Mouse (Mus musculus) adrenal gland, adult 18-20 months (tissue): ENCODE data around the gene Myo9b. TPM values are rescaled to one million over a fixed set of nuclear protein-coding genes. Genes with fewer than 3 reads are reported as not detected.
"Not testable (repeated sequence)": the region's sequence is repeated elsewhere in the genome, so short reads cannot be mapped to it uniquely, and the experiment has no call there.

Experiments used
- DNase-seq, 2 experiments: peaks; one replicate each; pipeline ENCODE4 v3.0.0; 2021 to 2022; ENCODE audit warnings: low spot score in 2 of 2
- total RNA-seq, 2 experiments: library from RNA; stranded (reverse); gene quantifications; 1 replicate in 1 of 2; 2 replicates in 1 of 2; pipeline ENCODE4 v1.2.3; 2021

Gene Myo9b
- total RNA-seq, 2 experiments from 2014 or later: 32.3 to 33.9 TPM

DNA sequence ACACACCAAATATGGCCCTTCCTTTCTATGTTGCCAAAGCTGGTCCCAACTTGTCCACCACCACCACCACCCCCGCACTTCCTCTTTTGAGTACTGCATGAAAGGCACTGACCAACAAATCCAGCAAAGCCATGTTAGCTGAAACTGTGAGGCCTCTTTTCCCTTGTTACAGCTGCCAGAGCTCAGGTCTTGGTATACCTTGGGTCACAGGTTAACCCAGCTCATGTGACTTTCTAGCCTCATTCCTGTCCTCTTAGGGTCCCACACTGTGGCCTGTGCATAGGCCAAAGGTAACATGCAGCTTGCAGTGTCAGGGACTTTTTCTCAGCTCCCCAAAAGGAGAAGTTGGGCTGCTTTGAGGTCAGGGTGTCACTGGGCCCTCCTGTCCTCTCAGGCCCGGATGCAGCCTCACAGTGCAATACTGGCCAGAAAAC lies 23.7 kb downstream of the Myo9b start:
- DNase-seq: no peak

DNA sequence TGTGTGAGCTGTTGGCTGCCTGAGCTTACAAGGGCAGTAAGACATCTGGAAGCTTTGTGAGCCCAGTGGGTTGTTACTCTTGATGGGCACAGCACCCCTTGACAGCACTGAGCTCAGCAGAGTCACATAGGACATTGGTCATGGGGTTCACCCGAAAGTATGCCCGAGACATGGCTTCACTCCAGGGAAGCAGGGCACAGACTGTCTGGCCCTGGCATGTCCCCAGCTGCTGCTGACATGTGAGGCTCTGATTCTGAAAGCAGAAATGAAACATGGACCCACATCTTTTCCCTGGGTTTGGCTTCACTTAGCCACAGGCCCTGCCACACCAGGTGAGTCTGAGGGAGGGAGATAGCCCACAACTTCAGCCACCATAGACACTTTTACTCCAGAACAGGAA lies 24.3 kb downstream of the Myo9b start:
- DNase-seq: no peak

DNA sequence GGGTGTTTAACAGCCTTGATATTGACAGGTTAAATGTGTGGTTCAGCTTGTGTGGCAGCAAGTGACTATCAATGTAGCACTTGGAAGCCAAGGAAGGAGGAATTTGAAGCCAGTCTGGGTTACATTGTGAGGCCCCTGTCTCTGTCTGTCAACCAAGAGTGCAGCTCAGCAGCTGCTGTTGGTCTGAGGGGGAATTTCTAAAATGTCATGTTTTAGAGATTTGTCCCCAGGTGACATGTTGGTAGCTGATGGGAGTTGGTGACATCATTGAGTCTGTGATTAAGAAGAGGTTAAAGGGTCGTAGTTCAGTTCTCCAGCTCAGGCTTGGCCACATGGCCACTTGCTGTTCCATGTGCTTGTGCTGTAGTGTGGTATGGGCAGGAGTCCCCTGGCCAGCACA lies 24.9 kb downstream of the Myo9b start:
- no peak for DNase-seq

DNA sequence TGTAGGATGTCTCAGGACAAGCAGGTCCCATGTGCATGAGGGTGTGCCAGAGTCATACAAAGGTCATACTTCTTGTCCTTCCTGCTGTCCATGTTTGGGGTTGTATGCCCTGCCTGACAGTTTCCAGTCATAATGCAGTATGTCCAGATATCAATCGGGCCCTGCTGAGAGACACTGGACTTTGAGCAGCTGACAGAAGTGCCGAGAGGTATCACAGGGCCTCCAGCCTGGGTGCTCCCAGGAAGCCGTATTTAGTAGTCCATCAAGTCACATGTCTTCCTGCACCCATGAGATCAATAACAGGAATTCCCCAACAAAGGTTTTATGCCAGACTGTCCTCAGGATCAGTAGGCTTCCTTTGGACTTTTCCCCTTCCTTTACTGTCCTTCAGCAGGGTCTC lies 27.2 kb downstream of the Myo9b start:
- DNase-seq: no peak

DNA sequence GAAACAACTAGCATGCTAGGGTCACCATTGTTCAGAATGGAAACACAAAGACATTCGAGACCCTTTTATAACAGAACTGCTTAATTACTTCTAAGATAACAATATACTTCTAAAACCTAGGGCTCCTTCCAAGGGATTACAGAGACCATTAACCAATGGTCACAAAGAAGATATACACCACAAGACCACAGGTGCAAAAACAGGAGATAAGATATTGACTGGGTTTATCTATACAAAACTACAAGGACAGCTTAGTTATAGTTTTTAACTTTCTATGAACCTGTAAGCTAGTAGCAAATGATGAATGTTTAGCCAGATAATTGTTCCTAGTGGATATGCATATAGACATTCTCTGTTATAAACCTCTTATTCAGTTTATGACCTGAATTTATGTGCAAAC lies 30.3 kb downstream of the Myo9b start:
- DNase-seq: no peak

DNA sequence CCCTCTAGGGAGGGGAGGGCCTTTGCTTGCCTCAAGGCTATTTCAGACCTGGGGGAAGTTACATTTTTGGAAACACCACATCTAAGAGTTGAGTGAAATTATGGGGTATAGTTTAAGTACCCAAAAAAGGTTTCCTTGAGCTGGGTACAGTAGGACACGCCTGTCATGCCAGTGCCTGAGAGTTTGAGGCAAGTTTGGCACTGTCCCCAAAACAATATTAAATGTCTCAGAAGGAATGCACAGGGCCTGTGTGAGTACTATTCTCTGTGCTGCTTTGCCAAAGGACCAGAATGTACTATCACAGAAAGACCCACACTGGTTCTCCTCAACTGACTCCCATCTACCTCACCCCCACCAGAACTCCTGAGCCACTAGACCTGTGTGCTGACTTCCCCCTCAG lies 31.1 kb downstream of the Myo9b start:
- DNase-seq: no peak

DNA sequence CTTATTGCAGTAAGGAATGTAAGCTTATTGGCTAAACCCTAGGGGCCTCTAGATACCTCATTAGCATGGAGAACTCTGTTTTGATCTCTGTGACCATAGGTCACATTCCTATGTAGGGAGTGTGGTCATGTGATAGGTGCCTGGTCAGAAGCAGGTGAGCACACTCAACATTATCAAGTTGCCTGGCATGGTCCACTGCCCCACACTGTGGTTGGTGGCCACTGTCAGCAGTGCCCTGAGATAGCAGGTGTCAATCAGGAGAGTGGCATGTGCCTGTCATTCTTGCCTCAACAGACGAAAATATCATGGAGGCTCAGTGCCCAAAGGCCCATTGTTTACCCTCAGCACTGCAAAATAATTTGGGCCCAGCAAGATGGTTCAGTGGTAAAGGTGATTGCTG lies 33.5 kb downstream of the Myo9b start:
- no peak for DNase-seq

DNA sequence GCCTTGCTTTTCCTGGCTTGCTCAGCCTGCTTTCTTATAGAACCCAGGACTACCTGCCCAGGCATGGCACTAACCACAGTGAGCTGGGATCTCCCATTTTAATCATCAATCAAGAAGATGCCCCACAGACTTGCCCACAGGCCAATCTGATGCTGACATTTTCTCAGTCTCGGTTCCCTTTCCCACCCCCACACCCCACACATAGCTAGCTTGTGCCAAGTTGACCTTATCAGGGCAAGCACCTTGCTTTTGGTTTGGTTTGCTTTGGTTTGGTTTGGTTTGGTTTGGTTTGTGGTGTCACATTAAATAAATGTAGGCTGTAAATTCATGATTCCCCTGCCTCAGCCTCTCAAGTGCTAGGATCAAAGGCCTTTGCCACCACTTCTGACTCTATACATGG lies 34.9 kb downstream of the Myo9b start:
- no peak for DNase-seq

DNA sequence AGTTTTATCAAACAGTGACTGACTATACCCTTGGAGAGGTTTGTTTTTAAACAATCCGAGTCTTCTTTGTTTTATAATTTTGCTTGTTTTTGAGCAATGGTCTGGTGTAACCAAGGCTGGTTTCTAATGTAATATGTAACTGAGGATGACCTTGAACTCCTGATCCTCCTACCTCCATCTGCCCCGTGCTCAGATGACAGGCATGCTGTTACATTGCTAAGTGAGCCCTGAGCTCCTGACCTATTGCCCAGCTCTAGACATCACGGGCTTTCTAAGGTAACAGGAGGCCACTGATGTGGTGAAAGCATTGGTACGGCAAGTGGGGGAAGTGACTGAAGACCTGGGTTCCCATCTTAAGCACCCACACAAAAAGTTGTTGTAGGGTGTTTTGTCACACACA lies 35.4 kb downstream of the Myo9b start:
- DNase-seq: no peak

DNA sequence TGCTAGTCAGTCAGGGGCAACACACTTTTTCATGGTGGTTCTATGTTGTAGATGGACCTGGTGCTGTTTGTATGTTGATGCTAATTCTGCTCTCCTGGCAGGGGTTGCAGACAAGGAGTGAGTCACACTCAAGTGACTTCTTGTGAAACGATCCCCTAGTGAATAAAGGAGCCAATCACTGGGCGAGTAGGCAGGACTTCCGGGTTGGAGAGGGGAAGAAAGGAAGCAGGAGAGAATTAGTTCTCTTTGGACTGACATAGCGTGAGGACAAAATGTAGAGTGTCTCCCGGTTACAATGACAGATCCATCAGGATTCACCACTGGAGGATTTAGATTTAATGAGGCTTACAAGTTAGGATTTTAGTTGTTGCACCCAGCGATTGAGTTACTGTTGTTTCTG lies 37.9 kb downstream of the Myo9b start:
- DNase-seq: no peak

DNA sequence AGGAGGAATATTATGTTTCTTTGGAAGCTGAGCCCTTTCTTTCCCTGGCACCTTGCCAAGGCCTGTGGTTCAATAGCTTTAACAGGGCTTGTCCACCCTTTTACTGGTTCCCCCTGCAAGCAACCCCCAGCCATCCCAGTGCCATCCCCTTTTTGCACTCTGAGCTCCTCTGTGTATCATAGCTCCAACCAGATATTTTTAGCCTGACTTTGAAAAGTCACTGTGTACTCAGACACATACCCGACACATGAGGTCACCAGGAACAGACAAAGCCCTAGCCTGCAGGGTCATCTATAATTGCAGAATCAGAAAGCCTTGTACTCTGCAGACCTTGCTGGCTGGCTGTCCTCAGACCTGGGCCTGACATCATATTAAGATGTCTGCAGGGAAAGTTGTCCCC lies 40.2 kb downstream of the Myo9b start:
- DNase-seq: peak; percentile 33 to 43

DNA sequence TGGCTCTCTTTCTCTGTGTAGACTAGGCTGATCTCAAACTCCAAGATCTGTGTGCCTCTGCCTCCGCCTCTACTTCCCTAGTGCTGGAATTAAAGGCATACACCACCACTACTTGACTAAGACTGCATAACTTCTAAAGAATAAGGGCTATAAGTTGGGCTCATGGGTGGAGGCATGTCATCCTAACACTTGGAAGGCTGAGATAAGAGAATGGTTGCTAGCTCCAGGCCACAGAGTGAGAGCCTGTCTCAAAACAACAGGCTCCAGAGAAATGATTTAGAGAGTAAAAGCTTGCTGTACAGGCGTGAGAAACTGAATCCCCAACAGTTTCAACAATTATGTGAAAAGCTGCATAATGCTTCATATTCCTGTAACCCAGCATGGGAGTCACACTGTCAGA lies 41.4 kb downstream of the Myo9b start:
- DNase-seq: no peak

DNA sequence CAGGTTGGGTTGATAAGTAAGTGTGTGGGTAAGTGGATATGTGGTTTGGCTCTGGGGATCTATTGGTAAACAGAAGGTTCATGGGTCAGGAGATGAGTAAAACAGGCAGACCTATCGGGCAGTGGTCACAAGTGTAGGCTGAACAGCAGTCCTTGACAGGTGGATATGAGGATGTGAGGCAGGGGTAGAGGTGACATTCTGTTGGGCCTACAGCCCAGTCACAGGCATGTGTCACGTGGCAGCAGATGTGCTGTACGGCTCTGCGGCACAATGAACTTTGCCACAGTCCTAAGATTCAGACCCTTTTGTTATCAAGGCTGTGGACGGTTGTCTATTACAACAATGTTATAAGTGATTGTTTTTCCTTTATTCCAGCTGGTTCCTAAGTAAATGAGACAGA lies 43.5 kb downstream of the Myo9b start:
- no peak for DNase-seq

DNA sequence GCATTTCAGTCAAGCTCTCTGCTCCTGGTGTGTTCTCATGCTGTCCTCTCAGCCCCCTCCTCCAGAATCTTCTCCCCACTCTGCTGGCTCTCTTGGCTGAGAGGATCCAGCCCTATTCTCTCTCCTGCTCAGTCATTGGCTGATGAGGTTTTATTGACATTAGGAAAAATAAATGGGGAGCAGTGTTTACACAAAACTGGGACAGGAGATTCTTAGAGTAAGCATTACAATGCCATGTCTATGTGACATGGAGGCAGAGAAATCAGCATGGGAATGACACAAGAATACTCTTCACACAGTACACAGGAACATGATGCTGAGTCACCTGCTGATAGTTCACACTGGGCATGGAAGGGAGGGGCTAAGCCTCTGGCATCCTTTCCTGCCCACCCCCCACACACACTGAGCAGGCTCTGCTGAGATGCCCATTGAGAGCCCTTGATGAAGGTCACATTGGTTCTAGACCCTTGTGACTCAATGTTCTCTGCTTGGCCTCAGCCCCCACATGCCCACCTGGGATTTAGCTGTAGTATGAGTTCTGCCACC lies 44.0 kb downstream of the Myo9b start:
- no peak for DNase-seq

DNA sequence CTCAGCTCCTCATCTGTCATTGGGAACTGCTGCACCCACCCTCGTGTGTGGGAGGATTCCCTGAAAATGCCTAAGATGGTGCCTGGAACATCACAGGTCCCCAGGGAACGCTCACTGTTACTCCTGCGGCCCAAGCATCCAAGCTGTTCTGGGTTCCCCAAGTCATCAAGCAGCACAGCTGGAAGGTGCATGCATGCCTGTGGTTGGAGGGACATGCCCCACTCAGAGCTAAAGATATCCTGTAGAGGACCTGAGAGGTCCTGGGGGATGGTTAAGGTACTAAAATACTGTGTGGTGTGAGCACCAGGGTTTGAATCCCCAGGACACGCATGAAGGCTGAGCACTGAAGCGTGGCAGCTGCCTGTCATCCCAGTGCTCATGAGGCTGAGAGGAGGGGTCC lies 46.1 kb downstream of the Myo9b start:
- not testable (repeated sequence) for DNase-seq

DNA sequence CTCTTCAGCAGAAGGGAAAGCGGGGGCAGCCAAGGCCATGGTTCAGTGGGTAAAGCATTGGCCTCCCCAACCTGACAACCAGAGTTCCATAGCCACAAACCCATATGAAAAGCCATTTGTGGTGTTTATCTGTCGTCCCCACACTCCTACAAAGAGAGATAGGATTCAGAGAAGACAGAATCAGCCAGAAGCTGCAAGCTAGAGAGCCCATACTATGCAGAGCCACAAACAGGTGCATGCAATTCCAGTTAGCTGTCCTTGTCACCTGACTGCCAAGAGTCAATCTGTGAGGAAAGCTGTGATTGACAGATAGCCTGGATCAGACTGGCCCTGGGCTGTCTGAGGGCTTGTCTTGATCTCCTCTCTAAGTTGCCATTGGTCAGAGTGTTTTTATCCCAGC lies 47.2 kb downstream of the Myo9b start:
- not testable (repeated sequence) for DNase-seq

DNA sequence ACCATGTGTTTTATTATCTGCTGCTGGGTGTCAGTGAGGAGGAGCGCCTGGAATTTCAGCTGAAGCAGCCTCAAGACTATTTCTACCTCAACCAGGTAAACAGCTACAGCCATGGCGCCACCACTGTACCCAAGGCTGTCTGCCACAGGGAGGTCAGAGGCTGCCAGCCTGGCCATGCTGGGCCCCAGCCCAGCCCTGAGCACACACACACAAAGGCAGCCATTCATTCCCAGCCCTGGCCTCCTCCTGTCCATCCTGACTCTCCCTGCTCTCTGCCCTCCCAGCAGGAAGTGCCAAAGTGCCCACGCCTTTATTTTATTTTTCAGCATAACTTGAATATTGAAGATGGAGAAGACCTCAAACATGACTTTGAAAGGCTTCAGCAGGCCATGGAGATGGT lies 50.4 kb downstream of the Myo9b start:
- no peak for DNase-seq

DNA sequence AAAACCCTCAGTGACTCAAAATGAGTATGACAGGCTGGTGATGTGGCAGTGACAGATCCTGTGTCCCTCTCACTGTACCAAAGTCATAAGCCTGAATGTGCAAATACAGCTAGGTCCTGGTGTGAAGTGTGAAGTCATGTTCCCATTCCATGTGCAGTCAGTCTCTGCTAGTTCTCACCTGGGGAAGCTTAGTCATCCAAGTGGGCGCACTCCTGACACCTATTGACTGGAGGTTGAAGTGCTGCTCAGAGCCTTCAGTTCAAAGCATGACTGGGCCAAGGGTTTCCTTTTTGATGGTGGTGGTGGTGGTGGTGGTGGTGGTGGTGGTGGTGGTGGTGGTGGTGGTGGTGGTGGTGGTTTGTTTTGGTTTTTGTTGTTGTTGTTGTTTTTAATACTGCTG lies 52.3 kb downstream of the Myo9b start:
- DNase-seq: no peak

DNA sequence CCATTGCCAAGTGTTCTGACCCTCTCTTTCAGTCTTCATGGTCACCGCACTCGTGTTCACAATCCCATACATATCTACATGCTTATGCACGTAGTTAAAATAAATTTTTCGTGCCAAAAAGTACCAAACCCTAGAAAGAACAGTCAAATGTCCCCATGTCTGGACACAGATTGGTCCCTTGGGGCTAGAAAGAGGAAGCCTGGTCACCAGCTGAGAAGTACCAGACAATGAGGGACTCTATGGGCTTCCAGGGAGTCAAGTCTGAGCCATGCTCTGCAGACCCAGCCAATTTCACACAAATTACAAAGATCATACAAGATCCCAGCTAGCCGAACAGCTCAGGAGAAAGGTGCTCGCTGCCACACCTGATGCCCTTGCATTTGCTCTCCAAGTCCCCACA lies 65.3 kb downstream of the Myo9b start:
- not testable (repeated sequence) for DNase-seq

DNA sequence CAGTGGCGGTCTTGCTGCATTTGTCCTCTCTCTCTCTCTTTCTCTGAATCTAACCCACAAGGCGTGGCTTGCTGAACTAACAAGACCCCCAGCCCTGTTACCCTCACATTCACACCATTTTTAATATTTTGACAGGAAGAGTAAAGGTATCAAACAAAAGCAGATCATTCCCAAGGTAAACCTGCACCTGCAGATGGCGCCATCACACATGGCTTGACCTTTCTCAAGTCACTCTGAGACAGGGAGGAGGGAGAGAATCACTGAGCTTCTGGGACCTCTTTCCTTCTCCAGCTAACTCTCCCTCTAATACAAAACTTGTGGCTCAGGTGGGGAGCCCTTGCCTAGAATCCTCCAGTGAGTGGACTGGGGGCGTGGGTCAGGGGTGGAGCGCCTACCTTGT lies 68.1 kb downstream of the Myo9b start:
- DNase-seq: peak in 1 of 2 experiments; percentile 37

DNA sequence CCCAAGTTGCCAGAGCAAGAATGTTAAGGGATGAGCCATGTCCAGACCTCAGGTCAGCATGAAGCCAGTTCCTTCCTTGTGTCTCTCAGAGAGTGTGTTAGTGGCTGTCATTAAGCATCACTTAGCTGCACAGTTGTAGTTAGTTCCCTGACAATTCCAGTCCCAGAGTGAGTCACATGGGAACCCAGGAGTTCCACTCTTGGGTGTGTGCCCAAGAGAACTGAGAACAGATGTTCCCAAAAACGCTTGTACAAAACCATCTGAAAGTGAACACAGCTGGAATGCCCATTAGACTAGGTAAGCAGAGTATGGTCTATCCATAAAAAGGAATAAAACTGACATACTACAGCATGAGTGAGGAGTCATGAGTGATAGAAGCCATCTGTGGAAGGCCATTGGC lies 74.1 kb downstream of the Myo9b start:
- no peak for DNase-seq

DNA sequence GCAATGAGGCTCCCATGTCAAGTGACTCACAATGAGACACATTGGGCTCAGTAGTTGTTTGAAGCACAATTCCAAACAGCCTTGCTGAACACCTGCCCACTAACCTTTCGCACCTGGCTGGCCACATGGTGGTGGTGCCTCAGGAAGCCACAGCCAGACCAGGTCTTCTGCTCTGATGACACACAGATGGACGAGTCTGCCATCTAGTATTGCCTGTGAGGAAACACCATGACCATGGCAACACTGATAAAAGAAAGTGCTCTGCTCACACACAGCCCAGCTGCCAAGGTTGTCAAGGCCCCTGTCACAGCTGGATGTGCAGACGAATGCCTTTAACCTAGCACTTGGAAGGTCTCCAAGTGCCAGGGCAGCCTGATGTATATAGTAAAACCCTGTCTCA lies 78.6 kb downstream of the Myo9b start:
- no peak for DNase-seq

DNA sequence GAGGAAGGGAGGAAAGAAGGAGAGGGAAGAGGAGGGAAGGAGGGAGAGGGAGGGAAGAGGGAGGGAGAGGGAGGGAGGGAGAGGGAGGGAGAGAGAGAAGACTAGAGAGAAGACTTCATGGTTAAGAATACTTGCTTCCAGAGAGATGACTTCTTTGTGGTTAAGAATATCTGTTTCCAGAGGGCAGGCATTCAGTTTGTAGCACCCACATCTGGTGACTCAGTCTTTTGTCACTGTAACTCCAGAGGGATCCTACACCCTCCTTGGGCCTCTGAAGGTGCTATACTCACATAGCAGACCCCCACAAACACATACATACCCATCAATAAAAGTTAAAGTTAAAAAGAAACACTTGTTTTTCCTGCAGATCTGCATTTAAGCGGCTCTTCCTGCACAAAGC lies 79.0 kb downstream of the Myo9b start:
- DNase-seq: no peak

DNA sequence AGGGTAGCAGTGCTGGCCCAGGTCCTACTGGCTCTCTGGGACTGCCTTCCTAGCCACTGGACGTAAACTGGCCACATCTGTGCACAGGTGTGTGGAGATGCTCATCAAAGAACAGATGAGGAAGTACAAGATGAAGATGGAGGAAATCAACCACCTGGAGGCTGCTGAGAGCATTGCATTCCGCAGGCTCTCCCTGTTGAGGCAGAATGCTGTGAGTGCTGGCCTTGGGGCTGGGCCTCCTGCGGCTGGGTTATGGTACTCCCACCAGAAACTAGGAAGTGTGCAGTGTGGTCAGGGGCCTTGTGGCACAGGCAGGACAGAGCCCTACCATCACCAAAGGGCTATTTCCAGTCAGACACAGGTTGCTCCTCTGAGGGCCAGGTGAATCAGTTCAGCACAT lies 85.5 kb downstream of the Myo9b start:
- no peak for DNase-seq
